Mouse (Mus musculus): Measurements from ENCODE around the gene Haao. TPM values are rescaled to one million over a fixed set of nuclear protein-coding genes. Genes with fewer than 3 reads are reported as not detected.
A peak's percentile ranks its signal among the peaks of the same experiment; 100 is the strongest.

The Haao gene
- total and polyA plus RNA-seq, 2 experiments from 2014 or later, result 0.26 TPM; not detected in 1

- Histone ChIP-seq H3K4me1 (ENCODE audit: control insufficient read depth, insufficient read depth) (no peaks in the 10 kb centered on the region), H3K4me2 (ENCODE audit: low read depth, low read length) (no peak overlapping the region), H3K27ac (ENCODE audit: low read depth) (no peak overlapping the region), H3K9ac (replicated peaks; ENCODE audit: low read depth, low read length) (no peak overlapping the region), H3K4me3 (ENCODE audit: low read depth, low read length) (no peak overlapping the region), H3K9me3 (replicated peaks; ENCODE audit: control insufficient read depth, low read length) (no peaks in the 10 kb centered on the region), H3K36me3 (replicated peaks; ENCODE audit: control insufficient read depth, insufficient read depth, low read length) (peaks cover 28% of the 10 kb centered on the region), H3K27me3 (ENCODE audit: control insufficient read depth, insufficient read depth, low read length) (no peaks in the 10 kb centered on the region)
- DNase-seq (ENCODE audit: low spot score) (no peak), ATAC-seq (ENCODE audit: insufficient read depth, low read depth) (no peak)
- 82% methylated on average over 17 of the region's 17 CpGs for WGBS
- TF ChIP-seq CTCF (IDR thresholded peaks at IDR 0.05; ENCODE audit: low read depth) (no peak), EP300 (IDR thresholded peaks at IDR 0.05; ENCODE audit: low read depth) (no peak)
Observed at GRCm38 (mm10) chr17:83809197-83809829, 38.5 kb downstream of the Haao start.

GRCm38 (mm10) chr17:83808476-83809098, 39.2 kb downstream of the Haao start:
- Histone ChIP-seq H3K4me2 (ENCODE audit: low read depth, low read length) (no peak overlapping the region), H3K27ac (ENCODE audit: low read depth) (no peak overlapping the region), H3K4me3 (ENCODE audit: low read depth, low read length) (no peak overlapping the region), H3K4me1 (ENCODE audit: control insufficient read depth, insufficient read depth) (no peaks in the 10 kb centered on the region), H3K27me3 (ENCODE audit: control insufficient read depth, insufficient read depth, low read length) (no peaks in the 10 kb centered on the region), H3K9ac (replicated peaks; ENCODE audit: low read depth, low read length) (no peak overlapping the region), H3K36me3 (replicated peaks; ENCODE audit: control insufficient read depth, insufficient read depth, low read length) (peaks cover 28% of the 10 kb centered on the region), H3K9me3 (replicated peaks; ENCODE audit: control insufficient read depth, low read length) (no peaks in the 10 kb centered on the region)
- DNase-seq (ENCODE audit: low spot score) (no peak), ATAC-seq (ENCODE audit: insufficient read depth, low read depth) (no peak)
- TF ChIP-seq CTCF (IDR thresholded peaks at IDR 0.05; ENCODE audit: low read depth), result no peak
- TF ChIP-seq EP300 (IDR thresholded peaks at IDR 0.05; ENCODE audit: low read depth), result no peak
- 91% methylated on average over 12 of the region's 12 CpGs for WGBS

GRCm38 (mm10) chr17:83807778-83808398, 39.9 kb downstream of the Haao start:
- 75% methylated on average over 11 of the region's 11 CpGs for WGBS
- DNase-seq (ENCODE audit: low spot score) (peak; percentile 49), ATAC-seq (ENCODE audit: insufficient read depth, low read depth) (no peak)
- H3K27me3 ChIP-seq (ENCODE audit: control insufficient read depth, insufficient read depth, low read length), result no peaks in the 10 kb centered on the region
- H3K27ac ChIP-seq (ENCODE audit: low read depth), result no peak overlapping the region
- H3K36me3 ChIP-seq (replicated peaks; ENCODE audit: control insufficient read depth, insufficient read depth, low read length), result peaks cover 28% of the 10 kb centered on the region
- H3K4me2 ChIP-seq (ENCODE audit: low read depth, low read length), result no peak overlapping the region
- H3K4me1 ChIP-seq (ENCODE audit: control insufficient read depth, insufficient read depth), result no peaks in the 10 kb centered on the region
- no peak overlapping the region for H3K9ac ChIP-seq (replicated peaks; ENCODE audit: low read depth, low read length)
- no peak for TF ChIP-seq EP300 (IDR thresholded peaks at IDR 0.05; ENCODE audit: low read depth)
- TF ChIP-seq CTCF (IDR thresholded peaks at IDR 0.05; ENCODE audit: low read depth), result peak; percentile 69
- H3K4me3 ChIP-seq (ENCODE audit: low read depth, low read length), result no peak overlapping the region
- H3K9me3 ChIP-seq (replicated peaks; ENCODE audit: control insufficient read depth, low read length), result no peaks in the 10 kb centered on the region

- H3K9ac ChIP-seq (replicated peaks; ENCODE audit: low read depth, low read length), result no peak overlapping the region
- H3K4me1 ChIP-seq (ENCODE audit: control insufficient read depth, insufficient read depth), result no peaks in the 10 kb centered on the region
- H3K27me3 ChIP-seq (ENCODE audit: control insufficient read depth, insufficient read depth, low read length), result no peaks in the 10 kb centered on the region
- H3K36me3 ChIP-seq (replicated peaks; ENCODE audit: control insufficient read depth, insufficient read depth, low read length), result peaks cover 25% of the 10 kb centered on the region
- DNase-seq (ENCODE audit: low spot score) (no peak), ATAC-seq (ENCODE audit: insufficient read depth, low read depth) (no peak)
- H3K27ac ChIP-seq (ENCODE audit: low read depth), result no peak overlapping the region
- 57% methylated on average over 7 of the region's 7 CpGs for WGBS
- no peaks in the 10 kb centered on the region for H3K9me3 ChIP-seq (replicated peaks; ENCODE audit: control insufficient read depth, low read length)
- no peak overlapping the region for H3K4me3 ChIP-seq (ENCODE audit: low read depth, low read length)
- H3K4me2 ChIP-seq (ENCODE audit: low read depth, low read length), result no peak overlapping the region
- no peak for TF ChIP-seq EP300 (IDR thresholded peaks at IDR 0.05; ENCODE audit: low read depth)
- TF ChIP-seq CTCF (IDR thresholded peaks at IDR 0.05; ENCODE audit: low read depth), result no peak
Observed at GRCm38 (mm10) chr17:83807345-83807744, 40.4 kb downstream of the Haao start.

GRCm38 (mm10) chr17:83805078-83805477, 42.7 kb downstream of the Haao start:
- no peak overlapping the region for H3K9ac ChIP-seq (replicated peaks; ENCODE audit: low read depth, low read length)
- no peaks in the 10 kb centered on the region for H3K27me3 ChIP-seq (ENCODE audit: control insufficient read depth, insufficient read depth, low read length)
- ATAC-seq (ENCODE audit: insufficient read depth, low read depth), result no peak
- TF ChIP-seq CTCF (IDR thresholded peaks at IDR 0.05; ENCODE audit: low read depth) (no peak), EP300 (IDR thresholded peaks at IDR 0.05; ENCODE audit: low read depth) (no peak)
- H3K9me3 ChIP-seq (replicated peaks; ENCODE audit: control insufficient read depth, low read length), result no peaks in the 10 kb centered on the region
- no peak for DNase-seq (ENCODE audit: low spot score)
- no peaks in the 10 kb centered on the region for H3K4me1 ChIP-seq (ENCODE audit: control insufficient read depth, insufficient read depth)
- no peak overlapping the region for H3K27ac ChIP-seq (ENCODE audit: low read depth)
- H3K4me3 ChIP-seq (ENCODE audit: low read depth, low read length), result no peak overlapping the region
- WGBS, result 96% methylated on average over 9 of the region's 9 CpGs
- no peak overlapping the region for H3K4me2 ChIP-seq (ENCODE audit: low read depth, low read length)
- H3K36me3 ChIP-seq (replicated peaks; ENCODE audit: control insufficient read depth, insufficient read depth, low read length), result peaks cover 23% of the 10 kb centered on the region
